Mouse (Mus musculus) embryonic facial prominence, embryonic 14.5 days (tissue): Measurements from ENCODE around the gene Smim1. TPM values are rescaled to one million over a fixed set of nuclear protein-coding genes. Genes with fewer than 3 reads are reported as not detected.

Experiments
- ATAC-seq: fragments of 200-750 bp; cut with Nextera tagmentation; 2 replicates; pipeline ENCODE4 v1.8.0; 2017; ENCODE audit warnings: low read depth, moderate number of reproducible peaks, moderate TSS enrichment
- DNase-seq: peaks from one replicate; pipeline ENCODE4 v3.0.0-alpha.2; 2015; ENCODE audit warnings: low spot score
- H3K27ac ChIP-seq: fragments of 300-500 bp; sonication (generic); replicated peaks from 2 replicates; pipeline ENCODE4 v1.5.1; 2014; ENCODE audit warnings: low read depth, mild to moderate bottlenecking, low read length, moderate library complexity
- H3K27me3 ChIP-seq: fragments of 300-500 bp; sonication (generic); replicated peaks from 2 replicates; pipeline ENCODE4 v1.6.1; 2014; ENCODE audit warnings: low read length; ENCODE audit not compliant: control insufficient read depth, insufficient read depth
- H3K36me3 ChIP-seq: fragments of 300-500 bp; sonication (generic); 2 replicates; pipeline ENCODE4 v1.6.1; 2014; ENCODE audit warnings: low read length, mixed read lengths; ENCODE audit not compliant: control insufficient read depth, insufficient read depth
- H3K4me1 ChIP-seq: fragments of 300-500 bp; sonication (generic); 2 replicates; pipeline ENCODE4 v1.6.1; 2014; ENCODE audit warnings: antibody characterized with exemption, low read length; ENCODE audit not compliant: control insufficient read depth, insufficient read depth
- H3K4me2 ChIP-seq: fragments of 300-500 bp; sonication (generic); 2 replicates; pipeline ENCODE4 v1.6.1; 2014; ENCODE audit warnings: low read depth, mild to moderate bottlenecking, low read length, moderate library complexity, mixed read lengths
- H3K4me3 ChIP-seq: fragments of 300-500 bp; sonication (generic); 2 replicates; pipeline ENCODE4 v1.5.1; 2014; ENCODE audit warnings: low read depth, mild to moderate bottlenecking, low read length
- H3K9ac ChIP-seq: fragments of 300-500 bp; sonication (generic); 2 replicates; pipeline ENCODE4 v1.6.1; 2014; ENCODE audit warnings: low read depth, mild to moderate bottlenecking, low read length, moderate library complexity, mixed read lengths
- H3K9me3 ChIP-seq: fragments of 300-500 bp; sonication (generic); 2 replicates; pipeline ENCODE4 v1.6.1; 2016; ENCODE audit warnings: low read length; ENCODE audit not compliant: control insufficient read depth
- WGBS: fragments of 180-500 bp; shearing (Covaris S2); extraction: QIAGEN DNeasy Blood & Tissue Kit; methylation state at CpG from one replicate; pipeline ENCODE4 v1.1.7; 2014; 5-methylcytosine and 5-hydroxymethylcytosine counted together
- polyA plus RNA-seq: library from polyadenylated mRNA; unstranded; fragments of >200 nt; fragmentation: Nextera tagmentation; extraction: Ambion mirVana; gene quantifications from 2 replicates; pipeline ENCODE4 v1.2.1, GENCODE M21; 2014

Gene Smim1
- polyA plus RNA-seq, 1 experiment from 2014 or later: 34.3 TPM

DNA sequence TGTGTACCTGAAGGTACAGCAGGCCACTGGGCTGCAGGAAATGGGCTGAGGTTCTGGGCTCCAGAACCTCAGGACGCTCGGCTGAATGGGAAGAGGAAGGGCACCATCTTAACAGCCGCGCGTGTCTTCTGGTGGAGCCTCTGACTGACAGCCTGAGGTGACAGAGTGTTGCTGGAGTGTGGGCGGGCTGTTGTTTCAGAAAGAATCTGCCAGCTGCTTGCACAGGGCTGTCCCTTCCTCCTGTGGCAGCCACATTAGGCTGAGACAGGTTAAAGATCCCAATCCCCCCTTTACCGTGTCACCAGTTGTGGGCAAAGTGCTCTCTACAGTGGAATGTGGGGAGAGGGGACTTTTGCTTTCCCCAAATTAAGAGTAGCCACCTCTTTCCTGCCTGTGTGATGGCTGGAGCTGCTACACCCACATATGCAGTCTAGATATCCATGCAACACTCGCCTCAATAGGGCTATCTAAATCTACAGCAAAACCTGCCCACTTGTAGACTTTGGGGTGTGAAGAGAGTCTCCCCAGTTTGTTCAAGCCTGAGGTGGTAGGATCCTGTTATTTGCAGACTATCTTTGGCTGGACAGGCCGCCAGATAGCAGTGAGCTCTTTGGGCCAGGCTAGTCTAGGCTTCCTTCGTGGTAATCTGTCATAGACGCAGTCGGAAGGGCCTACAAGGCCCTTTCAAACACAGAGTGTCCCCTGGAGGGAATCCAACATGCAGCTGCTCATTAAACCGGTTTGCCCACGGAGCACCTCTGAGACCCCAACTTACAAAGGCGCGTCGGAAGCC, 1.1 kb downstream of the Smim1 start:
- Histone ChIP-seq H3K27me3 (peaks cover 4% of the 10 kb centered on the region; the same call in 1 of the 2 replicates), H3K27ac (no peak overlapping the region), H3K9me3 (no peaks in the 10 kb centered on the region), H3K36me3 (peaks cover 24% of the 10 kb centered on the region), H3K4me2 (peak overlapping the region; percentile 68), H3K4me3 (peak overlapping the region; percentile 40), H3K4me1 (no peaks in the 10 kb centered on the region), H3K9ac (peak overlapping the region; percentile 56; the same call in 1 of the 2 replicates)
- 27% methylated on average over 17 of the region's 17 CpGs for WGBS
- DNase-seq: no peak
- no peak for ATAC-seq

DNA sequence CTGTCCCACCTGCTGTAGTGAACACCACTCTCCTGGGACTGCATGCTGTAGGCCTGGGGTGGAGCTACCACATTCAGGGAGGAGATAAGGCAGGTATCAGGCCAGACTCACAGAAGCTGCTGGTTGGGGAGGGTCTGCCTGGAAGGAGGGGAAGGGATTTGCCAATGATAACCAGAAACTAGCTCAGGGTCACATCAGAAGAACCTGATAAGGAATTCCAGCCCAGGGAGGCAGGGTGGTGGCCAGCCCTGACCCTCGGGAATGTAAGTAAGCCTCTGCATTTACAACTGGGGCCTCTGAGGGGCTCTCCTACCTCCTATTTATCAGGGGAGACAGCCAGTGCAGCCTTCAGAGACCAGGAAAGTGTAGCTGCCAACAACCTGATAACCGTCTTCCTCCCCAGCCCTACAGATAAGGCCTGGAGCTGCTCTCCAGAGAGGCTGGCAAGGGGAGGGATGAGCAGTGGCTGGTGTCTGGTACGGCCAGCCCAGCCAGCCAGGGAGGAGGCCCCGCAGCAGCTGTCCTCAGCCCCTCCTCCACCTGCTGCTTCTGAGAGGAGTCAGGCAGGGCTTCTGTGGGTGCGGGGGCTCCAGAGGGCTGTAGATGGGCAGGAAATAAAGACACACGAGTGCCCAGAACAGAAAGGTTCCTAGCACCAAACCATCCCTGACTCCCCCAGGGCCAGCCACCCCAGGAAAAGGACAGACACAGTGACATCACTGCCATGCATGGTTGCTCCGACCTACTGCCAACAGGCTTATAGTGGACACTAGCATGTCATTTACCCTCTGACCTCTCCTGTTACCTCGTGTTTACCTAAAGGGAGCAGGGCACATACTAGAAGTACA, 2.1 kb downstream of the Smim1 start:
- WGBS: 28% methylated on average over 8 of the region's 8 CpGs
- no peak overlapping the region for H3K27ac ChIP-seq
- H3K36me3 ChIP-seq: peaks cover 33% of the 10 kb centered on the region
- H3K9me3 ChIP-seq: no peaks in the 10 kb centered on the region
- 0 out of 2 replicates have a peak overlapping the region, but pooled peaks have one; percentile 68 for H3K4me2 ChIP-seq
- peaks cover 4% of the 10 kb centered on the region; the same call in 1 of the 2 replicates for H3K27me3 ChIP-seq
- no peak for ATAC-seq
- H3K4me1 ChIP-seq: no peaks in the 10 kb centered on the region
- H3K9ac ChIP-seq: 0 out of 2 replicates have a peak overlapping the region, but pooled peaks have one; percentile 1
- DNase-seq: no peak
- no peak overlapping the region for H3K4me3 ChIP-seq

DNA sequence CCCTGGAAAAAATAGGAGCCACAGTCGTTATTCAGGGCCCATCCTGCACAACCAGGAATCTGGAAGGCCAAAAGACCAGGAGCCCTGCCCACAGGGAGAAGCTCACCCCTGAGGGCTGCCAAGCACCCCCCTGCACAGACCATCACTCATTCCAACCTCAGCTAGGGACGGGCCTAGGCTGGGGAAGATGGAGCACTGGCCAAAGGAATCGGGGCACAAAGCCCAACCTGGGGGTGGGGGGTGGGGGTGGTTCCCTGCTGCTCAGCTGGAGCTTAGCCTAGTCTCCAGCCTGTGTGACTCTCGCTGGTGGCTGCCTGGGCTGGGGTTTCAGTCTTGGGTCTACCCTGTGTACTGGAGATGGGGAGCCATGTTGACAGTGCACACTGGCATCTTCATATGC, 3.2 kb downstream of the Smim1 start:
- Histone ChIP-seq H3K4me2 (no peak overlapping the region), H3K4me3 (no peak overlapping the region), H3K27ac (no peak overlapping the region), H3K4me1 (no peaks in the 10 kb centered on the region), H3K27me3 (peaks cover 4% of the 10 kb centered on the region; the same call in 1 of the 2 replicates), H3K36me3 (peaks cover 44% of the 10 kb centered on the region), H3K9me3 (no peaks in the 10 kb centered on the region), H3K9ac (no peak overlapping the region)
- ATAC-seq: 0 out of 2 replicates have a peak, but pooled peaks have one; percentile 5
- DNase-seq: no peak
- WGBS: 28% methylated on average over 4 of the region's 4 CpGs

DNA sequence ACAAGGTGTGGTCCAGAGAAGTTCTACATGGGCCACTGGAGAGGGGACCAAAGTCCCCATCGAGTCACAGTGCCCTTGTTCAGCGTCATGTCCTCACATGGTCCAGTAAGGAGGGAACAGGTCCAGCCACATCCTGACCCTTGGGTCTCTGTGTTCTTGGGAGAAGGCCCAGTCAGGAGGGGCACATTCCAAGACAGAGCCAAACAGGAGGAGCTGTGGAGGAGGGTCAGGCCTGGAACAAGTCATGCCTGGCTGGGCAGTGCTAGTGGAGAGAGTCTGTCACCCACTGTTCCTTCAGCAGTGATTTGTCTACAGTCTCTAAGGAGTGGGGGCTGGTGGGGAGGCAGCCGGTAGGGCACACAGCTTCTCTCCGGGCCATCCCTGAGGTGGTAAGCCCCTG, 3.6 kb downstream of the Smim1 start:
- DNase-seq (no peak), ATAC-seq (no peak)
- no peak overlapping the region for H3K4me2 ChIP-seq
- H3K27me3 ChIP-seq: peaks cover 4% of the 10 kb centered on the region; the same call in 1 of the 2 replicates
- no peak overlapping the region for H3K4me3 ChIP-seq
- no peaks in the 10 kb centered on the region for H3K9me3 ChIP-seq
- H3K9ac ChIP-seq: no peak overlapping the region
- no peak overlapping the region for H3K27ac ChIP-seq
- H3K4me1 ChIP-seq: no peaks in the 10 kb centered on the region
- 82% methylated on average over 4 of the region's 4 CpGs for WGBS
- H3K36me3 ChIP-seq: peaks cover 47% of the 10 kb centered on the region

DNA sequence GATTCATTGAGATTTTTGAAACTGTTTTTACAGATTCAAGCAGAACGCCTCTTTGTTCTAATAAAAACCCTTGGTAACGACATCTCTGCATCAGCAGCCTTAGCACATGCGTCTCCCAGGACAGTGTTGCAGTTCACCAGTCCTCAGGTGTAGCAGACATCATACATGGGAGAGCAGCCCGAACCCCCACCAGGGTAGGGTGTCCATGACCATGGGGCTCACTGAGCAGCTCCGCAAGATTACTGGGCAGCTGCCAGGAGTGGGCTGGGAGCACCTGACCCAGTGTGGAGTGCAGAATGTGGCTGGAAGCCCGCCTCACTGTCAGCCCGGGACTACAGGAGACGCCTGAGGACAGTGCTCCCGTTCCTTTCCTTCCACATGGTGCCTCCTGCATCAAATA, 4.6 kb downstream of the Smim1 start:
- H3K4me1 ChIP-seq: no peaks in the 10 kb centered on the region
- H3K36me3 ChIP-seq: peaks cover 57% of the 10 kb centered on the region
- DNase-seq: no peak
- H3K4me3 ChIP-seq: no peak overlapping the region
- 87% methylated on average over 9 of the region's 9 CpGs for WGBS
- no peak overlapping the region for H3K9ac ChIP-seq
- ATAC-seq: no peak
- H3K27ac ChIP-seq: no peak overlapping the region
- no peak overlapping the region for H3K4me2 ChIP-seq
- peaks cover under 1% of the 10 kb centered on the region; the same call in 1 of the 2 replicates for H3K27me3 ChIP-seq
- H3K9me3 ChIP-seq: no peaks in the 10 kb centered on the region

DNA sequence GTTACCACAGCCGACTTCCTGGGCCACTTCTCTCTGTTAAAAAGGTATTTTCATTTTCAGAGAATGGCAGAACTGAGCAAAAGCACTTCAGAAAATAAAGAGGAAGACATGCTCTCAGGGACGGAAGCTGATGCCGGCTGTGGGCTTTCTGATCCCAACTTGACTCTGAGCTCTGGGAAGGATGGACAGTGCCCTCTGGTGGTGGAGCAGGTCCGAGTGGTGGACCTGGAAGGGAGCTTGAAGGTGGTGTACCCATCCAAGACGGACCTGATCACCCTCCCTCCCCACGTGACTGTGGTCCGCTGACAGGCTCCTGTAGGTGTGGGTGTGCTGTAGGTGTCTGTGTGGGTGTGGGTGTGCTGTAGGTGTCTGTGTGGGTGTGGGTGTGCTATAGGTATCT, 6.5 kb downstream of the Smim1 start:
- DNase-seq (no peak), ATAC-seq (no peak)
- H3K9me3 ChIP-seq: no peaks in the 10 kb centered on the region
- no peaks in the 10 kb centered on the region for H3K27me3 ChIP-seq
- WGBS: 69% methylated on average over 7 of the region's 7 CpGs
- H3K27ac ChIP-seq: no peak overlapping the region
- no peak overlapping the region for H3K4me3 ChIP-seq
- H3K9ac ChIP-seq: no peak overlapping the region
- H3K4me1 ChIP-seq: no peaks in the 10 kb centered on the region
- H3K4me2 ChIP-seq: no peak overlapping the region
- peaks cover 67% of the 10 kb centered on the region for H3K36me3 ChIP-seq

DNA sequence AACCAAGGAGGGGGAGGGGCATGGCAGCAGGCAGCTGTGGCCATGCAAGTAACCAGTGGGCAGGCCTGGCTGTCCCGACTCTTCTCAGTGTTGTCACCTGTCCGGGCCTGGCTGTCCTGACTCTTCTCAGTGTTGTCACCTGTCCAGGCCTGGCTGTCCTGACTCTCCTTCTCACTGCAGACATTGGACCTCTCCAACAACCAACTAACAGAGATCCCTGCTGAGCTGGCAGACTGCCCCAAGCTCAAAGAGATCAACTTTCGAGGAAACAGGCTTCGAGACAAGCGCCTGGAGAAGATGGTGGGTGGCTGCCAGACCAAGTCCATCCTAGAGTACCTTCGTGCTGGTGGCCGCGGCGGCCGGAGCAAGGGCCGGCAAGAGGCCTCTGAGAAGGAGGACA, 10.6 kb downstream of the Smim1 start:
- DNase-seq (no peak), ATAC-seq (no peak)
- Histone ChIP-seq H3K9ac (no peak overlapping the region), H3K9me3 (no peaks in the 10 kb centered on the region), H3K27me3 (no peaks in the 10 kb centered on the region), H3K27ac (no peak overlapping the region), H3K4me3 (no peak overlapping the region), H3K4me2 (no peak overlapping the region), H3K36me3 (peaks cover 56% of the 10 kb centered on the region), H3K4me1 (peaks cover 12% of the 10 kb centered on the region)
- 88% methylated on average over 11 of the region's 11 CpGs for WGBS

DNA sequence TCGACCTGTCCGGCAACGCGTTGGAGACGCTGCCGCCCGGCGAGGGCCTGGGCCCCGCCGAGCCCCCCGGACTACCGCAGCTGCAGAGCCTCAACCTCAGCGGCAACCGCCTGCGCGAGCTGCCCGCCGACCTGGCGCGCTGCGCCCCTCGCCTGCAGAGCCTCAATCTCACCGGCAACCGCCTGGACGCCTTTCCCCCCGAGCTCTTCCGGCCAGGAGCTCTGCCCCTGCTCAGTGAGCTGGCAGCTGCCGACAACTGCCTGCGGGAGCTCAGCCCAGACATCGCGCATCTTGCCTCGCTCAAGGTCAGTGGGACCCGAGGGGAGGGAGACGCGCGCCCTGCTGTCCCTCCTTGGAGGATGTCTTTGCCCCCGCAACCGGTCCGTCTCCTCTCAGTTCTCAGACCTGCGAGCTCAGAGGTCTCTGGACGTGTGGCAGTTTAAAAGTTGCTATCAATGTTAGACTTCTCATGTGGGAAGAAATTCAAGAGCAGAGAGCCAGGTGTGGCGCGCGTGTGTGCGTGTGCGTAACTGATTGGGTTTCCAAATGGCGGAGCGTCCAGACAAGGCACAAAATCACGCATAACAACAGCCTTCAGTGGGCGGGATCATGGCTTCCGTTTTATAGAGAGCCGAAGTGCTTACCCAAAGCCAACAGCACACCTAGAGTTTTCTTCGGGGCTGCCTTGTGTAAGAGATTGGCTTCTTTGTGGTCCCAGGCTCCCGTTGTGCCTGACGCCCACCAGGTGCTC, 13.7 kb downstream of the Smim1 start:
- Histone ChIP-seq H3K9me3 (no peaks in the 10 kb centered on the region), H3K27me3 (no peaks in the 10 kb centered on the region), H3K27ac (peak overlapping the region; percentile 52; the same call in 1 of the 2 replicates), H3K4me3 (peak overlapping the region; percentile 84), H3K36me3 (peaks cover 27% of the 10 kb centered on the region), H3K4me1 (peaks cover 12% of the 10 kb centered on the region), H3K4me2 (peak overlapping the region; percentile 94), H3K9ac (peak overlapping the region; percentile 95)
- DNase-seq: no peak
- ATAC-seq: no peak; the same call in 1 of the 2 replicates
- WGBS: 4% methylated on average over 34 of the region's 55 CpGs
